Mouse (Mus musculus): ENCODE measurements around the gene Rbl2. TPM values are rescaled to one million over a fixed set of nuclear protein-coding genes. Genes with fewer than 3 reads are reported as not detected.

The Rbl2 gene
- polyA plus RNA-seq, 1 experiment from 2014 or later, result 16.5 TPM

- Histone ChIP-seq H3K4me1 (no peaks in the 10 kb centered on the region), H3K27me3 (no peaks in the 10 kb centered on the region), H3K27ac (replicated peaks) (no peak overlapping the region), H3K4me2 (replicated peaks) (no peak overlapping the region), H3K9me3 (no peaks in the 10 kb centered on the region), H3K9ac (replicated peaks) (no peak overlapping the region), H3K4me3 (no peak overlapping the region), H3K36me3 (no peaks in the 10 kb centered on the region)
- no peak for ATAC-seq (ENCODE audit: low FRiP score, low read depth)
- 8% methylated on average over 6 of the region's 6 CpGs for WGBS
Observed at GRCm38 (mm10) chr8:91147715-91148114, 77.9 kb downstream of the Rbl2 start.

GRCm38 (mm10) chr8:91148643-91149178 lies 78.9 kb downstream of the Rbl2 start:
- Histone ChIP-seq H3K9me3 (peaks cover under 1% of the 10 kb centered on the region; the same call in 1 of the 2 replicates), H3K9ac (replicated peaks) (no peak overlapping the region), H3K4me3 (no peak overlapping the region), H3K36me3 (no peaks in the 10 kb centered on the region), H3K27me3 (no peaks in the 10 kb centered on the region), H3K4me2 (replicated peaks) (no peak overlapping the region), H3K4me1 (no peaks in the 10 kb centered on the region), H3K27ac (replicated peaks) (no peak overlapping the region)
- no peak for ATAC-seq (ENCODE audit: low FRiP score, low read depth)
- 82% methylated on average over 15 of the region's 15 CpGs for WGBS

- H3K4me2 ChIP-seq (replicated peaks), result no peak overlapping the region
- H3K4me3 ChIP-seq, result no peak overlapping the region
- H3K4me1 ChIP-seq, result no peaks in the 10 kb centered on the region
- peaks cover 5% of the 10 kb centered on the region for H3K9me3 ChIP-seq
- WGBS, result 63% methylated on average over 3 of the region's 3 CpGs
- no peaks in the 10 kb centered on the region for H3K27me3 ChIP-seq
- no peak for ATAC-seq (ENCODE audit: low FRiP score, low read depth)
- no peaks in the 10 kb centered on the region for H3K36me3 ChIP-seq
- H3K9ac ChIP-seq (replicated peaks), result no peak overlapping the region
- no peak overlapping the region for H3K27ac ChIP-seq (replicated peaks)
Observed at GRCm38 (mm10) chr8:91149298-91149697, 79.4 kb downstream of the Rbl2 start.

- Histone ChIP-seq H3K9ac (replicated peaks) (no peak overlapping the region), H3K4me1 (no peaks in the 10 kb centered on the region), H3K4me3 (no peak overlapping the region), H3K27me3 (no peaks in the 10 kb centered on the region), H3K27ac (replicated peaks) (no peak overlapping the region), H3K36me3 (no peaks in the 10 kb centered on the region), H3K9me3 (peaks cover 5% of the 10 kb centered on the region), H3K4me2 (replicated peaks) (no peak overlapping the region)
- ATAC-seq (ENCODE audit: low FRiP score, low read depth), result no peak
- WGBS, result 87% methylated on average over 7 of the region's 7 CpGs
Observed at GRCm38 (mm10) chr8:91151531-91151930, 81.7 kb downstream of the Rbl2 start.

GRCm38 (mm10) chr8:91153831-91154230 lies 84.0 kb downstream of the Rbl2 start:
- Histone ChIP-seq H3K4me1 (no peaks in the 10 kb centered on the region), H3K27me3 (no peaks in the 10 kb centered on the region)
- 80% methylated on average over 3 of the region's 3 CpGs for WGBS

GRCm38 (mm10) chr8:91154564-91154963 lies 84.7 kb downstream of the Rbl2 start:
- Histone ChIP-seq H3K4me2 (replicated peaks) (no peak overlapping the region), H3K36me3 (no peaks in the 10 kb centered on the region), H3K9me3 (peaks cover 5% of the 10 kb centered on the region), H3K27ac (replicated peaks) (no peak overlapping the region), H3K4me3 (no peak overlapping the region), H3K9ac (replicated peaks) (no peak overlapping the region), H3K4me1 (peaks cover 4% of the 10 kb centered on the region), H3K27me3 (no peaks in the 10 kb centered on the region)
- ATAC-seq (ENCODE audit: low FRiP score, low read depth), result no peak
- WGBS, result 46% methylated on average over 6 of the region's 6 CpGs

More at GRCm38 (mm10) chr8:91153831-91154230, 84.0 kb downstream of the Rbl2 start:
- Histone ChIP-seq H3K9ac (replicated peaks) (no peak overlapping the region), H3K4me2 (replicated peaks) (no peak overlapping the region), H3K4me3 (no peak overlapping the region), H3K27ac (replicated peaks) (no peak overlapping the region), H3K9me3 (peaks cover 5% of the 10 kb centered on the region), H3K36me3 (no peaks in the 10 kb centered on the region)
- no peak for ATAC-seq (ENCODE audit: low FRiP score, low read depth)

- peaks cover 16% of the 10 kb centered on the region for H3K4me1 ChIP-seq
- H3K9me3 ChIP-seq, result peaks cover 5% of the 10 kb centered on the region
- no peaks in the 10 kb centered on the region for H3K27me3 ChIP-seq
- no peaks in the 10 kb centered on the region for H3K36me3 ChIP-seq
- H3K4me3 ChIP-seq, result no peak overlapping the region
- WGBS, result 95% methylated on average over 10 of the region's 10 CpGs
- no peak overlapping the region for H3K9ac ChIP-seq (replicated peaks)
- ATAC-seq (ENCODE audit: low FRiP score, low read depth), result no peak
- H3K27ac ChIP-seq (replicated peaks), result no peak overlapping the region
- no peak overlapping the region for H3K4me2 ChIP-seq (replicated peaks)
Observed at GRCm38 (mm10) chr8:91158617-91159016, 88.8 kb downstream of the Rbl2 start.

- no peak overlapping the region for H3K9ac ChIP-seq (replicated peaks)
- 33% methylated on average over 15 of the region's 15 CpGs for WGBS
- peak overlapping the region; percentile 35; the same call in 1 of the 2 replicates for H3K27ac ChIP-seq (replicated peaks)
- no peak for ATAC-seq (ENCODE audit: low FRiP score, low read depth)
- no peak overlapping the region for H3K4me3 ChIP-seq
- H3K36me3 ChIP-seq, result no peaks in the 10 kb centered on the region
- H3K27me3 ChIP-seq, result no peaks in the 10 kb centered on the region
- H3K9me3 ChIP-seq, result no peaks in the 10 kb centered on the region; the same call in 1 of the 2 replicates
- peak overlapping the region; percentile 16; the same call in 1 of the 2 replicates for H3K4me2 ChIP-seq (replicated peaks)
- peaks cover 16% of the 10 kb centered on the region for H3K4me1 ChIP-seq
Observed at GRCm38 (mm10) chr8:91159959-91160800, 90.3 kb downstream of the Rbl2 start.

GRCm38 (mm10) chr8:91170152-91170551 lies 100.3 kb downstream of the Rbl2 start:
- peak overlapping the region; percentile 47 for H3K27ac ChIP-seq (replicated peaks)
- H3K9me3 ChIP-seq, result no peaks in the 10 kb centered on the region
- no peak overlapping the region for H3K9ac ChIP-seq (replicated peaks)
- H3K4me1 ChIP-seq, result peaks cover 22% of the 10 kb centered on the region
- peaks cover 19% of the 10 kb centered on the region for H3K27me3 ChIP-seq
- H3K4me2 ChIP-seq (replicated peaks), result 0 out of 2 replicates have a peak overlapping the region, but pooled peaks have one; percentile 44
- H3K36me3 ChIP-seq, result no peaks in the 10 kb centered on the region
- no peak for ATAC-seq (ENCODE audit: low FRiP score, low read depth)
- 79% methylated on average over 6 of the region's 6 CpGs for WGBS
- H3K4me3 ChIP-seq, result no peak overlapping the region

- peak; percentile 52; the same call in 1 of the 2 replicates for ATAC-seq (ENCODE audit: low FRiP score, low read depth)
- peaks cover 19% of the 10 kb centered on the region for H3K27me3 ChIP-seq
- H3K4me1 ChIP-seq, result peaks cover 22% of the 10 kb centered on the region
- peak overlapping the region; percentile 31 for H3K27ac ChIP-seq (replicated peaks)
- H3K4me3 ChIP-seq, result peak overlapping the region; percentile 12
- no peak overlapping the region for H3K9ac ChIP-seq (replicated peaks)
- 30% methylated on average over 14 of the region's 14 CpGs for WGBS
- no peaks in the 10 kb centered on the region for H3K9me3 ChIP-seq
- no peaks in the 10 kb centered on the region for H3K36me3 ChIP-seq
- H3K4me2 ChIP-seq (replicated peaks), result peak overlapping the region; percentile 44
Observed at GRCm38 (mm10) chr8:91170914-91171313, 101.1 kb downstream of the Rbl2 start.

GRCm38 (mm10) chr8:91171605-91172004 lies 101.7 kb downstream of the Rbl2 start:
- peak overlapping the region; percentile 44 for H3K4me2 ChIP-seq (replicated peaks)
- H3K9ac ChIP-seq (replicated peaks), result no peak overlapping the region
- peak; percentile 77 for ATAC-seq (ENCODE audit: low FRiP score, low read depth)
- no peaks in the 10 kb centered on the region for H3K9me3 ChIP-seq
- no peaks in the 10 kb centered on the region for H3K36me3 ChIP-seq
- peaks cover 22% of the 10 kb centered on the region for H3K4me1 ChIP-seq
- H3K27ac ChIP-seq (replicated peaks), result peak overlapping the region; percentile 49; the same call in 1 of the 2 replicates
- 53% methylated on average over 13 of the region's 13 CpGs for WGBS
- peaks cover 22% of the 10 kb centered on the region for H3K27me3 ChIP-seq
- H3K4me3 ChIP-seq, result no peak overlapping the region

All from midbrain, embryonic 12.5 days (tissue).